Mouse (Mus musculus) neural tube, embryonic 11.5 days (tissue): ENCODE results near the gene Dhcr24. TPM values are rescaled to one million over a fixed set of nuclear protein-coding genes. Genes with fewer than 3 reads are reported as not detected.

ENCODE experiments used
- ATAC-seq: fragments of 200-750 bp; cut with Nextera tagmentation; 2 replicates; pipeline ENCODE4 v1.8.0; 2017; ENCODE audit warnings: moderate number of reproducible peaks, mild to moderate bottlenecking, moderate TSS enrichment, moderate library complexity; ENCODE audit not compliant: insufficient read depth, low FRiP score, low TSS enrichment
- DNase-seq: peaks from one replicate; pipeline ENCODE4 v3.0.0-alpha.2; 2015; ENCODE audit warnings: low spot score
- H3K27ac ChIP-seq: fragments of 300-500 bp; sonication (generic); 2 replicates; pipeline ENCODE4 v1.5.1; 2014; ENCODE audit warnings: low read depth, mild to moderate bottlenecking, low read length
- H3K27me3 ChIP-seq: fragments of 300-500 bp; sonication (generic); 2 replicates; pipeline ENCODE4 v1.6.1; 2014; ENCODE audit warnings: mild to moderate bottlenecking, low read length, mixed read lengths; ENCODE audit not compliant: control insufficient read depth, insufficient read depth
- H3K36me3 ChIP-seq: fragments of 300-500 bp; sonication (generic); 2 replicates; pipeline ENCODE4 v1.6.1; 2014; ENCODE audit warnings: mild to moderate bottlenecking, low read length, moderate library complexity, mixed read lengths; ENCODE audit not compliant: control insufficient read depth, insufficient read depth
- H3K4me1 ChIP-seq: fragments of 300-500 bp; sonication (generic); 2 replicates; pipeline ENCODE4 v1.6.1; 2014; ENCODE audit warnings: low read length, mixed read lengths; ENCODE audit not compliant: control insufficient read depth, insufficient read depth
- H3K4me2 ChIP-seq: fragments of 300-500 bp; sonication (generic); 2 replicates; pipeline ENCODE4 v1.6.1; 2014; ENCODE audit warnings: low read depth, mild to moderate bottlenecking, moderate library complexity
- H3K4me3 ChIP-seq: fragments of 300-500 bp; sonication (generic); 2 replicates; pipeline ENCODE4 v1.5.1; 2014; ENCODE audit warnings: low read depth, low read length
- H3K9ac ChIP-seq: fragments of 300-500 bp; sonication (generic); 2 replicates; pipeline ENCODE4 v1.6.1; 2014; ENCODE audit warnings: mild to moderate bottlenecking, low read length
- H3K9me3 ChIP-seq: fragments of 300-500 bp; sonication (generic); 2 replicates; pipeline ENCODE4 v1.6.1; 2016; ENCODE audit warnings: low read length; ENCODE audit not compliant: control insufficient read depth
- WGBS: fragments of 180-500 bp; shearing (Covaris S2); extraction: QIAGEN DNeasy Blood & Tissue Kit; methylation state at CpG from one replicate; pipeline ENCODE4 v1.1.7; 2014; 5-methylcytosine and 5-hydroxymethylcytosine counted together
- polyA plus RNA-seq: library from polyadenylated mRNA; unstranded; fragments of >200 nt; fragmentation: Nextera tagmentation; extraction: Ambion mirVana; gene quantifications from 2 replicates; pipeline ENCODE4 v1.2.1, GENCODE M21; 2014

Gene Dhcr24
- polyA plus RNA-seq, 1 experiment from 2014 or later, result 30.4 TPM

DNA sequence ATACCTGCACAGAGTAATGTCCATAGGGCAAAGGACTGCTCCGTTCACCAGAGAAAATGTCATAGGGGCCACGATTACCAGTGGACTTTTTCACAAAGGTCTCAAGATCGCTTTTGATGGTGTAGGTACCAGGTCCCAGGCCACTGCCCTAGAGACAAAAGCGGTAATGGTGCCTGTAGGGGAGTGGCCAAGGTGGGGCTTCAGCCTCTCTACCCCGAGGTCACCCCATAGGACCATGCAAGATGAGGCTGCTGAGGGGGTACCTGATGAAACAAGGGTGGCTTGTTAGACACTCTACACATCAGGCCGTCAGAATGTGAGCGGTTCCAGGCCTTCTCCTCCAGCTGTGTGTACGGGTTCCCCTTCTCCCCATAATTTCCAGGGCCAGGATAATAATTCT, 52.3 kb downstream of the Dhcr24 start:
- DNase-seq, result no peak
- Histone ChIP-seq H3K27ac (no peak overlapping the region; the same call in 1 of the 2 replicates), H3K27me3 (no peaks in the 10 kb centered on the region), H3K9ac (no peak overlapping the region), H3K9me3 (no peaks in the 10 kb centered on the region), H3K36me3 (no peaks in the 10 kb centered on the region), H3K4me3 (no peak overlapping the region), H3K4me2 (no peak overlapping the region), H3K4me1 (no peaks in the 10 kb centered on the region)
- no peak for ATAC-seq
- WGBS, result 80% methylated on average over 8 of the region's 8 CpGs

DNA sequence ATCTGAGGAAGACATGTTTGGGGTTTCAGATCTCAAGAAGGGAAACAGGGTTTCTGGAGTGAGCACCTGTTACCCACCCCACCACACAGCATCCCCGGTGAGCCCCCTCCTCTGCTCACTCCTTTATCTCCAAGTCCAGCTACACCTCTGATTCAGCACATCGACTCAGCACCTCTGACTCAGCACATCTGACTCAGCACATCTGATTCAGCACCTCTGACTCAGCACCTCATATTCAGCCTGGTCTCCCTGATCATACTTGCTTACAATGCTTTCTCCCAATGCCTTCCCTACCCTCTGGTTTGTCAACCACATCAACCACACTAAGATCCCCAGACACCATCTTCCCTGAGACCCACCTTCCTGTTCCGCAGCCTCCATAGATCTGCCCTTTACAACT, 52.7 kb downstream of the Dhcr24 start:
- no peaks in the 10 kb centered on the region for H3K9me3 ChIP-seq
- H3K27ac ChIP-seq, result no peak overlapping the region
- H3K27me3 ChIP-seq, result no peaks in the 10 kb centered on the region
- no peaks in the 10 kb centered on the region for H3K36me3 ChIP-seq
- no peaks in the 10 kb centered on the region for H3K4me1 ChIP-seq
- 85% methylated on average over 3 of the region's 3 CpGs for WGBS
- H3K4me3 ChIP-seq, result no peak overlapping the region
- DNase-seq (no peak), ATAC-seq (no peak)
- no peak overlapping the region for H3K4me2 ChIP-seq
- H3K9ac ChIP-seq, result no peak overlapping the region

DNA sequence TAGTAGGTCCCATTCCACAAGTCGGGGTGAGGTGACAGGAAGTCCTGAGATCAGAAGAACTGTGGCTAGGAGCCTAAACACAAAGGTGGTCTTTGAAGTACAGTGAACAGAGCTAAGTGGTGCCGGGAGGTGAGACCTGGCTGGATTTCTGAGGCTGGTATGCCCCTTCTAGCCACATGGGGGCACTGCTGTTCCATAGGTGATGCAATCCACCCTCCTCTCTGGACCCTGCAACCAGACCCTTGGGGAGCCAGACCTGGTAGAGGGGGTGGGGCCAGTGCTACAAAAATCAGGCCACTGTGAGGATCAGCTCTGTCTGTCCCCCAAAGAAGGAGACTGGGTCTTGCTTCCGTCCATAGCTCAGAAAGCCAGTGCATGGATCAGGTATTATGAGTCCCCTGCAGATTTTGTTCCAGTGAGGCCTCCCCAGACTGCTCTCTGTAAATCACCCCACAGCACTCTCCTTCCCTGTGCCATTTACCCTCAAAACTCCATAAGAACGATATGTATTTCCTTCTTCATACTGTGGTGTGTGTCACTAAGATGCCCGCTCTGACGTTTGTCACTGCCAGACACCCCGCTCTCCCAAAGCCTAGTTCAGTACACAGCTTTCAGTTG, 53.5 kb downstream of the Dhcr24 start:
- Histone ChIP-seq H3K36me3 (no peaks in the 10 kb centered on the region), H3K4me1 (no peaks in the 10 kb centered on the region), H3K9me3 (no peaks in the 10 kb centered on the region), H3K27ac (no peak overlapping the region), H3K4me3 (no peak overlapping the region), H3K27me3 (no peaks in the 10 kb centered on the region), H3K9ac (no peak overlapping the region), H3K4me2 (no peak overlapping the region)
- peak; percentile 73 for DNase-seq
- 41% methylated on average over 7 of the region's 7 CpGs for WGBS
- peak; percentile 61 for ATAC-seq

DNA sequence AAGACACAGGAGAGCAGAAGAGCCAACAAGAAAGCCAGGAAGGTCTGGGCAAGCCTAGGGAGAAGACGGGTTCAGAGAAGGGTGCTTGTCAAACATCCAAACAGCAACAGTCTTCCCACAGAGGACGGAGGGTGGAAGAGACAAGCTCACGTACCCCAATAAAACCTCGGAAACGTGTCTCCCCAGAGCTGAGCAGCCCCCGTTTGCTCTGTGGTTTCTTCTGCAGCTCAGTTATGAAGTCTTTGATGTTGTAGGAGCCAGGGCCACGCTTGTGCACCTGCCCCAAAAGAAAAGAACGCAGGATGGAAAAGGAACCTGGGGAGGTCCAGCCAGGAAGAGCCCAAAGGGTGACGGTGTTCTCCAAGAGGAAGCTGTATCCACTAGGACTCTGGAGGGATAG, 54.0 kb downstream of the Dhcr24 start:
- WGBS, result 85% methylated on average over 9 of the region's 9 CpGs
- DNase-seq, result no peak
- ATAC-seq, result no peak

DNA sequence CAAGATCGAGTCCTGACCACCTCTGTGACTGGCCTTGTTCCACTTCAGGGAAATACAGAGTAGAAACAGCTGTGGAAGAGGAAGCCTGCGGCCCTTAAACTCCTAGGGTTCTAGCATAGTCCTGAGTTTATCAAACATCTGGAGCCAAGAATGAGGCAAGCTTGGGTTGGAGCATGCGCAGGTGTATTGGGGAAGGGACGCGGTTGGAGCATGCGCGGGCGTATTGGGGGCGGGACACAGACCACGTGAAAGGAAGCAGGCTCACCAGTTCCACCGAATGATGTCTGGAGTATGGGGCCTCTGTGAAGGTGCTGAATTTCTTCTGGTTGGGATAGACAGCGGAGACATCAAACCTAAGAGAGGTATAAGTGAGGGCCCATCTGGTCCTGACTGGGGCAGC, 54.8 kb downstream of the Dhcr24 start:
- H3K27ac ChIP-seq, result no peak overlapping the region
- no peak overlapping the region for H3K4me3 ChIP-seq
- H3K4me2 ChIP-seq, result no peak overlapping the region
- DNase-seq, result no peak
- 80% methylated on average over 12 of the region's 12 CpGs for WGBS
- no peaks in the 10 kb centered on the region for H3K27me3 ChIP-seq
- H3K9me3 ChIP-seq, result no peaks in the 10 kb centered on the region
- H3K4me1 ChIP-seq, result no peaks in the 10 kb centered on the region
- H3K36me3 ChIP-seq, result no peaks in the 10 kb centered on the region
- no peak overlapping the region for H3K9ac ChIP-seq
- no peak for ATAC-seq

More for the DNA sequence above, 54.0 kb downstream of the Dhcr24 start:
- Histone ChIP-seq H3K4me3 (no peak overlapping the region), H3K27ac (no peak overlapping the region), H3K9ac (no peak overlapping the region), H3K27me3 (no peaks in the 10 kb centered on the region), H3K4me1 (no peaks in the 10 kb centered on the region), H3K4me2 (no peak overlapping the region), H3K36me3 (no peaks in the 10 kb centered on the region), H3K9me3 (no peaks in the 10 kb centered on the region)

DNA sequence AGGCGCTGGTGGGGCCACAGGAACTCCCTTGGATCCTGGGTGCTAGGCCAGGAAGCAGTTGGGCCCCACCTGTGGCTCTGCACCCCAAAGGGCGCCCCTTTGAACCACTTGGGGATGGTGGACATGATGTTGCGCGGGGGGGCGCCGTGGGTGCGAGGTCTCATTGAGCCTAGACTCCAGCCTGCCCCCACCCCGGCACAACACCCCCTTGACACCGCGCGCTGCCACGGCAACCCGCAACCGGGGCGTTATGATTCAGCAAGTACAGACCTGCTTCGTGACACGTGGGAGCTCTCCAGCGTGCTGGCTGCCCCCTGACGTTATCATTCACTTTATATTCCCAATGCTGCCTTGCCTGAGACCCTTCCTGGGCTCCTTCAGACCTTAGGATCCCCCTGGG, 56.2 kb downstream of the Dhcr24 start, which contains the start of gene Lexm:
TSS of gene Lexm (minus strand) at position 186 of the 400 bp plus-strand sequence.
- ATAC-seq (no peak), DNase-seq (no peak)
- no peak within 1 kb of the TSS for H3K27ac ChIP-seq
- WGBS, result 2% methylated on average over 17 of the region's 19 CpGs
- peak within 1 kb of the TSS; percentile 28; the same call in 1 of the 2 replicates for H3K4me2 ChIP-seq
- H3K4me1 ChIP-seq, result no peaks in the 10 kb centered on the region
- H3K36me3 ChIP-seq, result no peaks in the 10 kb centered on the region
- no peaks in the 10 kb centered on the region for H3K9me3 ChIP-seq
- no peak within 1 kb of the TSS for H3K4me3 ChIP-seq
- H3K9ac ChIP-seq, result no peak within 1 kb of the TSS
- H3K27me3 ChIP-seq, result peaks cover 6% of the 10 kb centered on the region

DNA sequence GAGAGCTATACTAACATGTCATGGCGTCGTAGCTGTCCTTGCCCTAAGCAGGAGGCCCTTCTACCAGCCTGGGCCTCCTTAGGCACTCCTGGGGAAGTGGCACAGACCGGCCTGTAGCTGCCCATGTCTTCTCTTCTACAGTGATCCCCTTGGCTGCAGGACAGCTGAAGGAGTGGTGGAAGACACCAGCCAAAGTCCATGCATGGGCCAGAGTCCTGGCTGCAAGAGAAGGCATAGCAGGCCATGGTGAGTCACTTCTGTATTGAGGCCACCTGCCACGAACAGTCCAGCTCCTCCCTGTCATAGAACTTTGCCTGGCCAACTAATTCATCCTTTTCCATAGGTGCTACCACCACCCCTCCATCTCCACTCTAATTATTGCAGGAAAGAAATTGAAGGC, 58.1 kb downstream of the Dhcr24 start:
- no peak overlapping the region for H3K4me3 ChIP-seq
- WGBS, result 89% methylated on average over 4 of the region's 4 CpGs
- no peak overlapping the region for H3K9ac ChIP-seq
- peaks cover 24% of the 10 kb centered on the region for H3K27me3 ChIP-seq
- H3K36me3 ChIP-seq, result no peaks in the 10 kb centered on the region
- no peak for DNase-seq
- no peaks in the 10 kb centered on the region for H3K9me3 ChIP-seq
- H3K27ac ChIP-seq, result no peak overlapping the region
- ATAC-seq, result no peak
- no peak overlapping the region for H3K4me2 ChIP-seq
- H3K4me1 ChIP-seq, result no peaks in the 10 kb centered on the region

DNA sequence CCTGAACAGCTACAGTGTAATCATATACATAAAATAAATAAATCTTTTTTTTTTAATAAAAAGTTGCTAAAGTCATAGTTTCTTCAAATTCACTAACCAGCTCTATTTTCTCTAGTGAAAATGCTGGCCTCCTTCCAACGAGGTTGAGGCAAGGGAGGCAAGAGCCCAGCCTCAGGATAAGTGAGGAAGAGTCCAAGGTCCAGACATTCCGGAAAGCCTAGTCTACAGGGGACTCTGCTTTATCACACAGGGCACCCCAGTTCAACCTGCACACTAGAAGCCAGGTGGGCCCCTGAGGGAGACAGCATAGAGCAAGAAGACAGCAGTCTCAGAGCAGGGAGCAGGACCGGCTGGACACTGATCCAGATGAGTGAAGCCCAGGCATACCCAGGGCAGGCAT, 60.6 kb downstream of the Dhcr24 start:
- no peak overlapping the region for H3K9ac ChIP-seq
- H3K4me1 ChIP-seq, result no peaks in the 10 kb centered on the region
- no peak for ATAC-seq
- no peaks in the 10 kb centered on the region for H3K36me3 ChIP-seq
- no peaks in the 10 kb centered on the region for H3K9me3 ChIP-seq
- H3K4me3 ChIP-seq, result no peak overlapping the region
- H3K27ac ChIP-seq, result no peak overlapping the region
- no peak overlapping the region for H3K4me2 ChIP-seq
- H3K27me3 ChIP-seq, result peaks cover 30% of the 10 kb centered on the region
- 73% methylated on average over 3 of the region's 3 CpGs for WGBS
- no peak for DNase-seq

DNA sequence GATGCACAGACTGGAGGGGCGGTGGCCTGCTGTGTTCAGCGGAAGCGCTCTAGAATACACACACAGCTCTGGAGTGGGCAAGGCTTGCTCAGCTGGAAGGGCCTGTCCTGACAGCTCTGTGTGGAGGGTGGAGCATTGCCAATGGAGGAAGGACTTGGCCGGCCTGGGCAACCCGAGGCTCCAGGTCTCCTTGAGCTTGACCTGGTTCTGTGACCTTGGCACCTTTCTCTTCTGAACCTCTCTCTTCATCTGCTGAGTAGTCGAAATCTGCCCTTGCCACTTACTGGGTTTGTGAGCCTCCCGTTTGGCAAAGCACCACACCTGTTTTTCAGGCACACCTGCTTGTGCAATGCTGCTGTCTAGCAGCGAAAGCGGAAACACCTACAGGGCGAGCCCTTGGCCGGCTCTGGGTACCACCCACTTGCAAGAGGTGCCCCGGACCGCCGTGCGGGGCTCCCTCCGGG, 61.2 kb downstream of the Dhcr24 start, which contains the start of gene Ttc22:
TSS of gene Ttc22 (plus strand) at position 403 of the 464 bp plus-strand sequence.
- peaks cover 30% of the 10 kb centered on the region for H3K27me3 ChIP-seq
- 26% methylated on average over 16 of the region's 16 CpGs for WGBS

More for the DNA sequence above, 61.2 kb downstream of the Dhcr24 start, which contains the start of gene Ttc22:
- DNase-seq, result no peak
- no peaks in the 10 kb centered on the region for H3K36me3 ChIP-seq
- no peak within 1 kb of the TSS for H3K4me2 ChIP-seq
- H3K9me3 ChIP-seq, result no peaks in the 10 kb centered on the region
- no peak for ATAC-seq
- H3K27ac ChIP-seq, result no peak within 1 kb of the TSS
- H3K4me1 ChIP-seq, result no peaks in the 10 kb centered on the region
- H3K9ac ChIP-seq, result no peak within 1 kb of the TSS
- no peak within 1 kb of the TSS for H3K4me3 ChIP-seq
